Mouse (Mus musculus): ENCODE measurements around the gene Inf2. TPM values are rescaled to one million over a fixed set of nuclear protein-coding genes. Genes with fewer than 3 reads are reported as not detected.

Gene Inf2
- polyA plus RNA-seq, 2 experiments, result 6.9 to 27.5 TPM

- no peak for ATAC-seq (ENCODE audit: low FRiP score, low read depth)
- Histone ChIP-seq H3K9me3 (ENCODE audit: control insufficient read depth, low read length) (no peaks in the 10 kb centered on the region), H3K9ac (ENCODE audit: low read depth, low read length, severe bottlenecking) (no peak overlapping the region), H3K27ac (replicated peaks; ENCODE audit: low read depth, low read length) (no peak overlapping the region), H3K4me1 (ENCODE audit: control insufficient read depth, insufficient read depth, low read length) (peaks cover 12% of the 10 kb centered on the region), H3K4me2 (replicated peaks; ENCODE audit: low read depth, low read length, severe bottlenecking) (no peak overlapping the region), H3K36me3 (ENCODE audit: control insufficient read depth, insufficient read depth, low read length) (peaks cover 11% of the 10 kb centered on the region; the same call in 1 of the 2 replicates), H3K4me3 (replicated peaks; ENCODE audit: low read length) (no peak overlapping the region), H3K27me3 (ENCODE audit: control insufficient read depth, insufficient read depth, low read length) (no peaks in the 10 kb centered on the region)
- no peak for DNase-seq (ENCODE audit: low spot score)
- 81% methylated on average over 24 of the region's 30 CpGs for WGBS
- no peak for TF ChIP-seq POLR2A (IDR thresholded peaks at IDR 0.05; ENCODE audit: borderline replicate concordance, extremely low read depth, insufficient read depth, insufficient read length)
These were observed 11.5 kb downstream of the Inf2 start for GRCm38 (mm10) chr12:112599942-112600611.

- Histone ChIP-seq H3K9ac (ENCODE audit: low read depth, low read length, severe bottlenecking) (no peak overlapping the region), H3K4me1 (ENCODE audit: control insufficient read depth, insufficient read depth, low read length) (no peaks in the 10 kb centered on the region), H3K27ac (replicated peaks; ENCODE audit: low read depth, low read length) (no peak overlapping the region), H3K4me2 (replicated peaks; ENCODE audit: low read depth, low read length, severe bottlenecking) (no peak overlapping the region), H3K9me3 (ENCODE audit: control insufficient read depth, low read length) (no peaks in the 10 kb centered on the region), H3K36me3 (ENCODE audit: control insufficient read depth, insufficient read depth, low read length) (peaks cover 29% of the 10 kb centered on the region), H3K27me3 (ENCODE audit: control insufficient read depth, insufficient read depth, low read length) (no peaks in the 10 kb centered on the region), H3K4me3 (replicated peaks; ENCODE audit: low read length) (no peak overlapping the region)
- WGBS, result 89% methylated on average over 5 of the region's 5 CpGs
- ATAC-seq (ENCODE audit: low FRiP score, low read depth), result no peak
- no peak for DNase-seq (ENCODE audit: low spot score)
- TF ChIP-seq POLR2A (IDR thresholded peaks at IDR 0.05; ENCODE audit: borderline replicate concordance, extremely low read depth, insufficient read depth, insufficient read length), result no peak
These were observed 15.4 kb downstream of the Inf2 start for GRCm38 (mm10) chr12:112604022-112604421.

GRCm38 (mm10) chr12:112604709-112605649 is 16.4 kb downstream of the Inf2 start:
- Histone ChIP-seq H3K27me3 (ENCODE audit: control insufficient read depth, insufficient read depth, low read length) (no peaks in the 10 kb centered on the region), H3K27ac (replicated peaks; ENCODE audit: low read depth, low read length) (no peak overlapping the region; the same call in 1 of the 2 replicates), H3K9me3 (ENCODE audit: control insufficient read depth, low read length) (no peaks in the 10 kb centered on the region), H3K4me3 (replicated peaks; ENCODE audit: low read length) (no peak overlapping the region), H3K4me1 (ENCODE audit: control insufficient read depth, insufficient read depth, low read length) (no peaks in the 10 kb centered on the region), H3K9ac (ENCODE audit: low read depth, low read length, severe bottlenecking) (no peak overlapping the region), H3K36me3 (ENCODE audit: control insufficient read depth, insufficient read depth, low read length) (peaks cover 29% of the 10 kb centered on the region), H3K4me2 (replicated peaks; ENCODE audit: low read depth, low read length, severe bottlenecking) (no peak overlapping the region)
- ATAC-seq (ENCODE audit: low FRiP score, low read depth) (peak; percentile 71), DNase-seq (ENCODE audit: low spot score) (no peak)
- 70% methylated on average over 20 of the region's 20 CpGs for WGBS
- TF ChIP-seq POLR2A (IDR thresholded peaks at IDR 0.05; ENCODE audit: borderline replicate concordance, extremely low read depth, insufficient read depth, insufficient read length), result no peak

GRCm38 (mm10) chr12:112605766-112606165 is 17.2 kb downstream of the Inf2 start:
- TF ChIP-seq POLR2A (IDR thresholded peaks at IDR 0.05; ENCODE audit: borderline replicate concordance, extremely low read depth, insufficient read depth, insufficient read length), result no peak
- no peaks in the 10 kb centered on the region for H3K4me1 ChIP-seq (ENCODE audit: control insufficient read depth, insufficient read depth, low read length)
- peak; percentile 59; the same call in 1 of the 2 replicates for ATAC-seq (ENCODE audit: low FRiP score, low read depth)
- H3K36me3 ChIP-seq (ENCODE audit: control insufficient read depth, insufficient read depth, low read length), result peaks cover 31% of the 10 kb centered on the region
- no peak overlapping the region for H3K9ac ChIP-seq (ENCODE audit: low read depth, low read length, severe bottlenecking)
- no peak overlapping the region for H3K4me3 ChIP-seq (replicated peaks; ENCODE audit: low read length)
- 50% methylated on average over 6 of the region's 6 CpGs for WGBS
- no peak overlapping the region for H3K27ac ChIP-seq (replicated peaks; ENCODE audit: low read depth, low read length)
- H3K9me3 ChIP-seq (ENCODE audit: control insufficient read depth, low read length), result no peaks in the 10 kb centered on the region
- H3K4me2 ChIP-seq (replicated peaks; ENCODE audit: low read depth, low read length, severe bottlenecking), result no peak overlapping the region
- no peak for DNase-seq (ENCODE audit: low spot score)
- H3K27me3 ChIP-seq (ENCODE audit: control insufficient read depth, insufficient read depth, low read length), result no peaks in the 10 kb centered on the region

- Histone ChIP-seq H3K27me3 (ENCODE audit: control insufficient read depth, insufficient read depth, low read length) (no peaks in the 10 kb centered on the region), H3K36me3 (ENCODE audit: control insufficient read depth, insufficient read depth, low read length) (peaks cover 29% of the 10 kb centered on the region), H3K27ac (replicated peaks; ENCODE audit: low read depth, low read length) (no peak overlapping the region), H3K4me1 (ENCODE audit: control insufficient read depth, insufficient read depth, low read length) (no peaks in the 10 kb centered on the region), H3K9ac (ENCODE audit: low read depth, low read length, severe bottlenecking) (no peak overlapping the region), H3K4me2 (replicated peaks; ENCODE audit: low read depth, low read length, severe bottlenecking) (no peak overlapping the region), H3K9me3 (ENCODE audit: control insufficient read depth, low read length) (no peaks in the 10 kb centered on the region), H3K4me3 (replicated peaks; ENCODE audit: low read length) (no peak overlapping the region)
- 69% methylated on average over 6 of the region's 6 CpGs for whole genome bisulfite sequencing
- no peak for ATAC-seq (ENCODE audit: low FRiP score, low read depth)
- TF ChIP-seq POLR2A (IDR thresholded peaks at IDR 0.05; ENCODE audit: borderline replicate concordance, extremely low read depth, insufficient read depth, insufficient read length), result no peak
- DNase-seq (ENCODE audit: low spot score), result no peak
These were observed 18.4 kb downstream of the Inf2 start for GRCm38 (mm10) chr12:112606998-112607397.
